Mouse (Mus musculus) heart, postnatal 14 days (tissue): Measurements from ENCODE around the gene Sdcbp2. TPM values are rescaled to one million over a fixed set of nuclear protein-coding genes. Genes with fewer than 3 reads are reported as not detected.

Experiments used
- DNase-seq, 2 experiments: peaks; one replicate each; pipeline ENCODE4 v3.0.0; 2021 to 2022
- intact Hi-C: fragments of 180-260 bp; cut with DNase I; formaldehyde crosslinking; loops from one replicate; pipeline ENCODE4 v1.15.1; 2025
- long read RNA-seq, 2 experiments: library from polyadenylated mRNA; stranded (forward); transcript quantifications; one replicate each; pipeline ENCODE4 v2.0.0; 2021
- total RNA-seq, 2 experiments: library from RNA; stranded (reverse); gene quantifications; 2 replicates each; pipeline ENCODE4 v1.2.3; 2021

Gene Sdcbp2
- 1 to 10 TPM; 1.6 to 2.4 TPM for total RNA-seq
- long read RNA-seq, experiment 1, partial matches to known transcripts, result 1 of 2 reads
- long read RNA-seq, experiment 1, other reads (novel, unspliced or antisense), result 0 of 2 reads
- long read RNA-seq, experiment 2, partial matches to known transcripts, result 0 of 1 reads
- long read RNA-seq, experiment 2, other reads (novel, unspliced or antisense), result 0 of 1 reads

GRCm38 (mm10) chr2:151571873-151572700 is at the start of gene Sdcbp2:
TSS of gene Sdcbp2 (plus strand) at chr2:151572622.
- intact Hi-C loops, result no loop called here
- no peak for DNase-seq

DNA sequence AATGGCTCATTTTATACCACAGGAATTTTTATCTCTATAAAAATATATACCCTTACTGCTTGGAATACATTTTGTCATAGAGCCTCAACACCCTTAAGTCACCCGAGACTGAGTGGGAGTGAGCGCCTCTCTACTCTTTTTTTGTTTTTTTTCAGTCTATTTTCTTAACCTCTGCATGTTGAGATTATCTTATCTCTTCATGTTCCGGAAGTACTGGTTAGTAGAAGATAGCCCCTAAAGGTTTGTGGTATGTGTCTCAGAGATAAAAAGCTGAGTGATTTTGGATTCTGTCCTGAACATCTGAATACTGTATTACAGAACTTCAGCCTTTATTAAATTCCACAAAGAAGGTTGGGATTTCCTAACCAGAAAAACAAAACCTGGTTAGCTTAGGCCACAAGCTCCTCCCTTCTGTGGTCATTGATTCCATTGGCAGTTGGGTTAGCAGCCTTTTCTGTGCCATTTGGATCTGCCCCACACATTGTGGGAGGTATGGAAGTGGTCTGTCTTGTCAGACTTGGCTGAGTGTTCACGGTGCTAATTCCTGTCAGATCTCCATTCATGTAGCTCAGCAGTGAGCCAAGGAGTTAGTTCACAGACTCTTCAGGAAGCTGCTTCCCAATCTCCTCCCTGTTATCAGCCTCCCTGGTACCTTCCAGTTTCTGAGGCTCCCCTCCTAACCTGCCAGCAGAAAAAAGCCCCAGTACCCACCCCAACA is 47.9 kb upstream of the Sdcbp2 start:
- intact Hi-C loops, result no loop called here
- no peak for DNase-seq

DNA sequence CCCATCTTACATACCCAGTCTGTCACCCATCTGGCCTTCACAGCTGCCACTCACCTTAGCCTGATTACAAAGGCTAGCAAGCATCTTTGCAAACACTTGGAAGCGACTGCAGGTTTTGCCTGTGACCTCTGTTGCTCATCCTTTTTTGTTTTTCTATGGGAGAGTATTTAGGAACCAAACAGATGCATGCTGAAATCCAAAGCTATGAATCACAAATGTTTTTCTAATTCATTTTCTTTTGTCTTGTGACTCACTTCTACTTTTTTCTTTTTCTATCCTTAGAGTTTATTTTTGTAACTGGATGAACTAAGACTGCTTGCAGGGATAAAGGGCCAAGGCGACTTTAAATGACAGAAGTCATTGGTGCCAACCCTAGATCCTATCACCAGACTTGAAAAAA is 46.9 kb upstream of the Sdcbp2 start:
- intact Hi-C loops, result no loop called here
- no peak for DNase-seq

GRCm38 (mm10) chr2:151528066-151528465 is 44.4 kb upstream of the Sdcbp2 start:
- intact Hi-C loops, result no loop called here
- DNase-seq, result no peak

DNA sequence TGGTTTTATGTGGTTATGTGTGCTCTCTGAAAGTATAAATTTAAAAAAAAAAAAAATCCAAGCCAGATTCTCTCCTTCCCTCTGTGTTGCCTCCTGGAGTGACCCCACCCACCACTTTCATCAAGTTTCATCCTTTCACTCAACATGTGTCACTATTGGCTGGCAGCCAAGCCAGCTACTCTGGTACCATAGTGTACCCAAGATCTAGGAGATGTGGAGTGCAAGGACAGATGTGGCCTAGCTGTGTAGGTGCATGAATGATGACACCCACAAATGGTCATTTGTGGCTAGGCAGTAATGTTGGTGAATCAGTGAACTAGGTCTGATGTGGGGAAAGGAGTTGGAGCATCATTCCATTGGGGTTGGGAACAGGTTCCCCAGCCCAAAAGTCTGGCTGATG is 43.3 kb upstream of the Sdcbp2 start:
- no peak for DNase-seq
- intact Hi-C loops, result no loop called here

DNA sequence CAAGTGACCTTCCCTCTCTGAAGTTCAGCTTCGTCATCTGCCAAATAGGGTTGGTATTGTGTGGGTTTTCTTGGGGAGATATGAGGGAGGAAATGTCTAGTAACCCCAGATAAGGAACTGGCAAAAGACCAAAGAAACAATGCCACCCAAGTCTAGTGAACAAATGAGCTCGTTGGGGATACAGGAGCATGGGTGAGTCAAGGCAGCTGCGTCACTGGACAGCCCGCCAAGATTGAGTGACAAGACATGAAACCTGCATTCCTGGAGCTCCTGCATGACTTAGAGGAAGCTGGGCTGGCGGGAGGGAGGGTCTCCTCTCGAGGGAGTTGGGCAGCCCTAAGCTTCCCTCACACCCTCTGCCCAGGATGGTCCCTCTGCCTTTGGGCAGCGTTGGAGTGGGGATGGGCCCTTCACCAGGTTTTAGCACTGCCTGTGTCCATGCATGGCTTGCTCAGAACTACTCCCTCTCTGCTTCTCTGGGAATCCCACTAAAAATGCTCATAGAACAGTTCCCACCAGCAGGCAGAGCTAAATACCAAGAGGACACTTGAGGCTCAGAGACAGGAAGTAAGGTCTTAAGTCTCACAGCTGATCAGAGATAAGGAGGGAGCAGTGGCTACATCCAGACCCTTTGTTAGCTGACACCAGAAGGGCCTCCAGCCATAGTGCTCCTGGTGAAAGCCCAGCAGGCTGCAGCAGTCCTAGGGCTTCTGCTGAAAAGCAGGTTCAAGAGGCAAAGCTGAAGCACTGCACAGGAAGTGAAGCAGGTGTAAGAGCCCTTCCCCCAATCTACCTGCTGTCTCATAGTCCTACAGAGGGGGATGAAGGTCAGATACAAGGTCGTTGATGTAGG is 41.8 kb upstream of the Sdcbp2 start:
- intact Hi-C loops, result no loop called here
- DNase-seq, result no peak

- no peak for DNase-seq
- intact Hi-C loops, result no loop called here
Observed at GRCm38 (mm10) chr2:151533632-151534031, 38.8 kb upstream of the Sdcbp2 start.

DNA sequence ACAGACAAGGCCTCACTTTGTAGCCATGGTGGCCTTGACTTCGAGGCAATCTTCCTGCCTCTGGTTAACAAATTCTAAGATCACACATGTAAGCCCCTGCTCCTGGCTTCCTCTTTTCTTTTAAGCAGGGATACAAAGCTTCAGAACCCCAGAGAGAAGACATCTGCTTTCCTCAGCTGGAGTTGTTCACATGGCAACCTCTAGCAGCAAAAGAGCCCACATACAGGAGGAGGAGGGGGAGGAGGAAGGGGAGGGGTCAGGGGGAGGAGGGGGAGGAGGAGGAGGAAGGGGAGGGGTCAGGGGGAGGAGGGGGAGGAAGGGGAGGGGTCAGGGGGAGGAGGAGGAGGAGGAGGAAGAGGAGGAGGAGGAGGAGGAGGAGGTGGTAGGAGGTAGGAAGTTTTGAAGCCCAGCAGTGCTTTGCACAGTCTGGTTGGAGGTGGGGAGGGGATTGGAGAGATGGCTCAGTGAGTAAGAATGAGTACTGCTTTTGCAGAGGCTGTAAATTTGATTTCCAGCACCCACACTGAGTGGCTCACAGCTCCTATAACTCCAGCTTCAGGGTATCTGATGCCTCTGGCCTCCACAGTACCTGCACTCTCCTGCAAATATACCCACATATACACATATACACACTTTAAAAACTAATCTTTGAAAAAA is 36.3 kb upstream of the Sdcbp2 start:
- intact Hi-C loops, result no loop called here
- no peak for DNase-seq

- peak; percentile 40 to 66 for DNase-seq
- intact Hi-C loops, result no loop called here
Observed at GRCm38 (mm10) chr2:151536618-151536974, 35.8 kb upstream of the Sdcbp2 start.

- no peak for DNase-seq
- intact Hi-C loops, result no loop called here
Observed at GRCm38 (mm10) chr2:151538646-151539045, 33.8 kb upstream of the Sdcbp2 start.

GRCm38 (mm10) chr2:151542323-151543062 is 29.9 kb upstream of the Sdcbp2 start, which contains the start of gene Fkbp1a:
TSS of gene Fkbp1a (plus strand) at chr2:151542483.
- intact Hi-C loops, result loop anchor here (5.0 kb wide), 1 partner anchor 50 kb away; the partner anchor contains the start of gene Nsfl1c
- DNase-seq, result peak; percentile 98 to 99

DNA sequence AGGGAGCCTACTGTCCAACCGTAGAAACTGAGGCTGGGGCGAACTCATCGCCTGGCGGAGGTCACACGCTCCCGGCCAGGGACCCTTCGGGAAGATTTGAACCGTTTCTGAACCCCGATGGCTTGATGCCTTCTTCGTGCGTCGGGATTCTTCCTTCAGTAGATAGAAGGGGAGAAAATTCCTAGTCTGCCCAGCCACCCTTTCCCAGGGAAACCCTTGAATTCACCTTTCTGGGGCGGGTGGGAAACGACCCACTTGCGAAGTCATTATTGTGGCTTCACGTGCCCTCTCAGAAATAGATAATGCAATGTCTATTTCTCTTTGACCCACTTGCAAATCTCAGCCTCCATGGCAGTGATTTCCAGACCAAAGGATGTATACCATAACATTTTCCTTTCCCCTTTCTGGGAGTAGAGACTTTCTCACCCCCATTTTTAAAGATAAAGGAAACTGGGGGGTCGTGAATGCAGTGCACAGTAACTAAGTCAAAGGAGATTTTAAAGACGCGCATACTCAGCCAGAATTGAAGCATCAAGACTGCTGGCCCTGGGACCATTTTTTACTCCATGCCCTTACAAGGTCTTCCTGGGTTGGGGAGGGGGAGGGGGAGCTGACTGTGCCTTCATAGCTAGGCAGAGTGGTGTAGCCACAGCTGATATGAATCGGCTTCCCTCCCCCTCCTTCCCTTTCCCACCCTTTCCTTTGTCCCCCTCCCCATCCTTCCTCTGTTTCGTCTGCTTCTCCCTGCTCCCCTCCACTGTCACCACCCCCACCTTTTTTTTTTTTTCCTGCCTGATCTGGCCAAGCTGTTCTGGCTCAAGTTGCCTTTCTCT is 29.1 kb upstream of the Sdcbp2 start:
- intact Hi-C loops, result loop anchor here (5.0 kb wide), 1 partner anchor 51 kb away; the partner anchor contains the start of gene Nsfl1c
- peak; percentile 61 for DNase-seq

DNA sequence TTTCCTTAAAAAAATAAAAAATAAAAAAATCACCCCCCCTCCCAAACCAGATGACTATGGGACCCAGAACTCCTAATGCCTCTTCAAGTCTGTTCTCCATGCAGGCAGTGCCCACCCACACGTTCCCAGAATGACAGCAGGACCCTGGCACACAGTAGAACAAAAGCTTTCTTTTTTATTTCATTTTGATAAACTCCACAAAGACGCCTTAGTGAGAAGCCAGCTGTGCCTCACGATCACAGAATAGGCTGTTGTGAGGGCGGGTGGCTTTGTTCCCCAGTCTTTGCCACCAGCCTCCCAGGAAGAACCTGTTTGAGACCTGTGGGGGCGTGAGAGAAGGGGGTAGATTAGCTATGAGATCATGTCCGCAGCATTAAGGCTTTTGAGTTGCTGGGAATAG is 27.7 kb upstream of the Sdcbp2 start:
- intact Hi-C loops, result loop anchor here (5.0 kb wide), 1 partner anchor 52 kb away; the partner anchor contains the start of gene Nsfl1c

DNA sequence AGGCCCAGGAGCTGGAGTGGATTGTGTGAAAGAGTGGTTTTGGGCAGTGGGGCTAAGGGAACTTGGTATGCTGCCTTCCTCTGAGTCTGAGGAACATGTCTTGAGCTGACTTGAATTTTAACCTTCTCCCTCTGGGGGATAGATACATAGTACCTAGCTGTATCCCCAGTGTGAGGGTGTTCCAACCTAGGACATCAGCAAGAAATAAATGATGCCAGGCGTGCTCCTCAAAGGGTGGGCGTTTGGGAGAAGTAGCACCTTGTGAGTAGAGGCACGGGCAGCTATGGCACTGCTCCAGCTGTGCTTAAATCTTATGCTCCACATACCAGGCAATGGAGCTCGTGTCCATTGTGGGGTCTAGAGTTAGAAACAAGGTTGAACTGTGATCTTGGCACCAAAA is 25.9 kb upstream of the Sdcbp2 start:
- intact Hi-C loops, result no loop called here
- DNase-seq, result no peak

More for the DNA sequence above, 27.7 kb upstream of the Sdcbp2 start:
- no peak for DNase-seq

DNA sequence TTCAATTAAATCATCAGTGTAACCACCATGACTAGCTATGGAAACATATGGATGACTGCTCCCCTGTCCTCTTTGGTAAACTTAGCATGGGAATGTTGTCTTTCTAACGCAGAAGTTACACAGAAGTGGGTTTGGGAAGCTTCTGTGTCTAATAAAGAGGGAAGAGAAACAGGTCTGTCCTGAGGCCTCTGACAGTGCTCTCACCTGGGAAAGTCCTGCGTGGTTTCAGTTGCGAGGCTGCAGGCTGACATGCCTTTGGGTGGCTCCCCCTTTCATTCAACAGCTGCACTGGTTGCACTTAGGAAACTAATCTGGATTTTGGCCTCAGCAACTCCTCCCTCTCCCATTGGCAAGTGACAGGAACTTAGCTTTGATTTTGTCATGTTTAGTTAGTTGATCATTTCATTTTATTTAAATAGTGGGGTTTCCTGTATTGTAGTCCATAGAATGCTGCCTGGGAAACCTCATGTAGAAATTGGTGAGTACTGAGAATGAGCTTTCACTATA is 22.8 kb upstream of the Sdcbp2 start:
- DNase-seq, result no peak
- intact Hi-C loops, result no loop called here

GRCm38 (mm10) chr2:151562930-151563921 is 9.2 kb upstream of the Sdcbp2 start:
- DNase-seq, result no peak
- intact Hi-C loops, result no loop called here

GRCm38 (mm10) chr2:151564006-151564405 is 8.4 kb upstream of the Sdcbp2 start:
- no peak for DNase-seq
- intact Hi-C loops, result no loop called here
